Mouse (Mus musculus) CH12.LX (cell line): Measurements from ENCODE around the gene Immt. TPM values are rescaled to one million over a fixed set of nuclear protein-coding genes. Genes with fewer than 3 reads are reported as not detected.
"Not testable (repeated sequence)": the region's sequence is repeated elsewhere in the genome, so short reads cannot be mapped to it uniquely, and the experiment has no call there.

ENCODE experiments used
- DNase-seq: peaks from one replicate; pipeline ENCODE4 v3.0.0-alpha.2; 2013; ENCODE audit errors: extremely low read depth
- H3K27ac ChIP-seq: 2 replicates; pipeline ENCODE4 v1.5.1; 2012; ENCODE audit warnings: low read depth, mild to moderate bottlenecking, control low read depth, moderate library complexity; ENCODE audit not compliant: insufficient read depth
- H3K27me3 ChIP-seq: replicated peaks from 2 replicates; pipeline ENCODE3; 2012; ENCODE audit warnings: inconsistent platforms
- H3K36me3 ChIP-seq, 2 experiments: replicated peaks in 1 of 2; 2 replicates each; pipeline versions ENCODE3 to v1.6.1; 2012; ENCODE audit warnings: inconsistent platforms in 1 of 2, low read length in 1 of 2, mild to moderate bottlenecking in 1 of 2, mixed read lengths in 1 of 2, moderate library complexity in 1 of 2; ENCODE audit not compliant: control insufficient read depth in 1 of 2, insufficient read depth in 1 of 2
- H3K4me1 ChIP-seq, 2 experiments: 2 replicates each; pipeline ENCODE4 v1.6.1; 2012; ENCODE audit warnings: inconsistent platforms in 1 of 2, moderate library complexity in 1 of 2; ENCODE audit not compliant: insufficient read depth in 2 of 2, control insufficient read depth in 1 of 2
- H3K4me2 ChIP-seq: 2 replicates; pipeline ENCODE4 v1.6.1; 2012; ENCODE audit warnings: low read depth, mild to moderate bottlenecking, control low read depth; ENCODE audit not compliant: poor library complexity, insufficient read depth, severe bottlenecking
- H3K4me3 ChIP-seq, 3 experiments: fragments of 150-350 bp in 1 of 3; sonication (generic) in 1 of 3; replicated peaks in 1 of 3; 2 replicates each; pipeline versions ENCODE3 to v1.5.1; 2011 to 2012; ENCODE audit warnings: low read depth in 2 of 3, low read length in 2 of 3, mild to moderate bottlenecking in 2 of 3, moderate library complexity in 2 of 3, control low read depth in 1 of 3, improper control_type of control experiment in 1 of 3, inconsistent platforms in 1 of 3, mixed read lengths in 1 of 3; ENCODE audit not compliant: poor library complexity in 1 of 3
- H3K79me2 ChIP-seq: replicated peaks from 2 replicates; pipeline ENCODE4 v1.6.1; 2012; ENCODE audit warnings: mild to moderate bottlenecking, moderate library complexity; ENCODE audit not compliant: control insufficient read depth, poor library complexity, insufficient read depth, severe bottlenecking; ENCODE audit errors: extremely low read depth
- H3K9ac ChIP-seq: 2 replicates; pipeline ENCODE4 v1.6.1; 2012; ENCODE audit warnings: low read depth, mild to moderate bottlenecking, control low read depth, moderate library complexity; ENCODE audit not compliant: insufficient read depth
- H3K9me3 ChIP-seq: replicated peaks from 2 replicates; pipeline ENCODE3; 2012; ENCODE audit warnings: low read length, inconsistent platforms, mixed read lengths
- BHLHE40 ChIP-seq: IDR thresholded peaks from 2 replicates; pipeline ENCODE4 v1.6.1; 2011; ENCODE audit warnings: mild to moderate bottlenecking, low read depth, low read length, improper control_type of control experiment
- CHD1 ChIP-seq: IDR thresholded peaks from 2 replicates; pipeline ENCODE4 v1.6.1; 2012; ENCODE audit warnings: low read depth, low read length, improper control_type of control experiment, inconsistent platforms
- CHD2 ChIP-seq: IDR thresholded peaks from 2 replicates; pipeline ENCODE4 v1.6.1; 2011; ENCODE audit warnings: low read length, improper control_type of control experiment
- CTCF ChIP-seq, 2 experiments: IDR thresholded peaks in 1 of 2; conservative IDR thresholded peaks in 1 of 2; 2 replicates each; pipeline ENCODE4 v1.5.1; 2011 to 2012; ENCODE audit warnings: low read depth in 2 of 2, low read length in 2 of 2, improper control_type of control experiment in 1 of 2, inconsistent platforms in 1 of 2, mild to moderate bottlenecking in 1 of 2, moderate library complexity in 1 of 2
- ELF1 ChIP-seq: IDR thresholded peaks from 2 replicates; pipeline ENCODE4 v1.6.1; 2014; ENCODE audit warnings: low read depth, mild to moderate bottlenecking, inconsistent platforms, low read length, improper control_type of control experiment
- EP300 ChIP-seq: IDR thresholded peaks from 2 replicates; pipeline ENCODE4 v1.6.1; 2011; ENCODE audit warnings: low read length, improper control_type of control experiment
- KAT2A ChIP-seq: IDR thresholded peaks from 2 replicates; pipeline ENCODE4 v1.6.1; 2012; ENCODE audit warnings: low read length, improper control_type of control experiment, inconsistent platforms; ENCODE audit not compliant: insufficient replicate concordance
- MAZ ChIP-seq: IDR thresholded peaks from 2 replicates; pipeline ENCODE4 v1.6.1; 2012; ENCODE audit warnings: low read depth, mild to moderate bottlenecking, inconsistent platforms, low read length, improper control_type of control experiment, moderate library complexity
- MEF2A ChIP-seq: IDR thresholded peaks from 2 replicates; pipeline ENCODE4 v1.6.1; 2014; ENCODE audit warnings: low read depth, mild to moderate bottlenecking, inconsistent platforms, low read length, improper control_type of control experiment, borderline replicate concordance
- MXI1 ChIP-seq: IDR thresholded peaks from 2 replicates; pipeline ENCODE4 v1.6.1; 2011; ENCODE audit warnings: mild to moderate bottlenecking, low read depth, low read length, improper control_type of control experiment
- MYC ChIP-seq: IDR thresholded peaks from 2 replicates; pipeline ENCODE4 v1.6.1; 2011; ENCODE audit warnings: low read depth, mild to moderate bottlenecking, improper control_type of control experiment, low read length
- SIN3A ChIP-seq: IDR thresholded peaks from 2 replicates; pipeline ENCODE4 v1.6.1; 2012; ENCODE audit warnings: low read length, improper control_type of control experiment, inconsistent platforms
- TCF12 ChIP-seq: IDR thresholded peaks from 2 replicates; pipeline ENCODE4 v1.6.1; 2014; ENCODE audit warnings: low read depth, mild to moderate bottlenecking, inconsistent platforms, low read length, improper control_type of control experiment
- USF2 ChIP-seq: conservative IDR thresholded peaks from 2 replicates; pipeline ENCODE4 v1.6.1; 2011; ENCODE audit warnings: low read depth, low read length, improper control_type of control experiment
- ZKSCAN1 ChIP-seq: IDR thresholded peaks from 2 replicates; pipeline ENCODE4 v1.6.1; 2012; ENCODE audit warnings: low read depth, inconsistent platforms, low read length, improper control_type of control experiment, borderline replicate concordance
- ZNF384 ChIP-seq: IDR thresholded peaks from 2 replicates; pipeline ENCODE4 v1.6.1; 2012; ENCODE audit warnings: low read depth, low read length, improper control_type of control experiment, inconsistent platforms
- dilution Hi-C: fragments of 300-500 bp; cut with MboI; formaldehyde crosslinking; loops from 2 replicates; pipeline ENCODE4 v1.14.3; 2020; ENCODE audit warnings: low sequenced_read_pairs; ENCODE audit not compliant: extremely low pct_unique_long_range_greater_than_20kb, extremely low pct_ligation_motif_present
- in situ Hi-C: fragments of 300-500 bp; cut with MboI; formaldehyde crosslinking; loops from 3 replicates; pipeline ENCODE4 v1.14.3; 2019; ENCODE audit warnings: low sequenced_read_pairs, low pct_ligation_motif_present, low pct_unique_long_range_greater_than_20kb, mixed read lengths
- polyA plus RNA-seq: library from polyadenylated mRNA; unstranded; fragments of >175 nt; gene quantifications from 2 replicates; pipeline ENCODE4 v1.2.1, GENCODE M21; 2012; ENCODE audit warnings: low read depth; ENCODE audit not compliant: insufficient read length
- total RNA-seq, 2 experiments: library from RNA; depleted of rRNA; stranded (reverse); fragments of 300-350 nt in 1 of 2; fragments of >200 nt in 1 of 2; gene quantifications; 2 replicates each; pipeline ENCODE4 v1.2.3; 2012 to 2014

Immt gene
- total and polyA plus RNA-seq, 3 experiments: 97.5 to 161 (median 156) TPM

GRCm38 (mm10) chr6:71920752-71921151, 89.6 kb downstream of the Immt start:
- in situ Hi-C loops (no loop called here), dilution Hi-C loops (no loop called here)
- no peaks in the 10 kb centered on the region for H3K79me2 ChIP-seq
- H3K4me1 ChIP-seq: peaks cover 0 to 9% of the 10 kb centered on the region in 2 experiments; a peak in 2 of 4 replicates
- DNase-seq: no peak
- no peak overlapping the region for H3K4me2 ChIP-seq
- H3K9me3 ChIP-seq: no peaks in the 10 kb centered on the region
- no peak overlapping the region for H3K4me3 ChIP-seq
- TF ChIP-seq TCF12: no peak
- no peak for TF ChIP-seq CHD1
- TF ChIP-seq KAT2A: no peak
- no peak for TF ChIP-seq ZKSCAN1
- no peak for TF ChIP-seq USF2
- TF ChIP-seq MAZ: no peak
- no peak for TF ChIP-seq SIN3A
- TF ChIP-seq BHLHE40: no peak
- TF ChIP-seq ELF1: no peak
- no peak for TF ChIP-seq EP300
- TF ChIP-seq CTCF (conservative IDR thresholded peaks at IDR 0.05 in 1 of 2, IDR thresholded peaks at IDR 0.05 in 1 of 2; ENCODE audit: low read depth in 2 of 2, low read length in 2 of 2): no peak
- no peak for TF ChIP-seq MEF2A
- TF ChIP-seq ZNF384: no peak
- TF ChIP-seq MXI1: no peak
- no peak for TF ChIP-seq MYC
- TF ChIP-seq CHD2: no peak
- H3K36me3 ChIP-seq: peaks cover 84 to 96% of the 10 kb centered on the region in 2 experiments
- H3K9ac ChIP-seq: no peak overlapping the region
- no peak overlapping the region for H3K27ac ChIP-seq
- no peaks in the 10 kb centered on the region for H3K27me3 ChIP-seq

GRCm38 (mm10) chr6:71925233-71925632, 94.1 kb downstream of the Immt start:
- H3K4me3 ChIP-seq, H3K27me3 ChIP-seq, dilution Hi-C loops, DNase-seq, H3K9me3 ChIP-seq, H3K27ac ChIP-seq, H3K4me2 ChIP-seq, H3K79me2 ChIP-seq, H3K9ac ChIP-seq: not testable (repeated sequence)
- in situ Hi-C loops: loop anchor here (5.0 kb wide), 1 partner anchor 237 kb away; no protein-coding TSS in a partner anchor
- Histone ChIP-seq H3K36me3 (peaks cover 78 to 96% of the 10 kb centered on the region in 2 experiments), H3K4me1 (peaks cover 6 to 22% of the 10 kb centered on the region in 2 experiments)
- TF ChIP-seq ELF1: 0 out of 2 replicates have a peak, but pooled peaks have one; percentile 27

Other genes with a start within 250 kb of the Immt start
- 12.9 and 22.5 TPM in 2 replicates for gene Kdm3a, start 198.3 kb upstream of the Immt start, total RNA-seq (2012; rRNA removed)
- gene Kdm3a, start 198.3 kb upstream of the Immt start, total RNA-seq (2014; rRNA removed): 38.1 and 43.5 TPM in 2 replicates
- gene Kdm3a, start 198.3 kb upstream of the Immt start, polyA plus RNA-seq: 12.3 and 14.7 TPM in 2 replicates
- 0.38 and 1.3 TPM in 2 replicates for gene Reep1, start 123.8 kb upstream of the Immt start, total RNA-seq (2012; rRNA removed)
- 0.97 and 1.2 TPM in 2 replicates for gene Reep1, start 123.8 kb upstream of the Immt start, total RNA-seq (2014; rRNA removed)
- 0.33 and 0.34 TPM in 2 replicates for gene Reep1, start 123.8 kb upstream of the Immt start, polyA plus RNA-seq
- gene Mrpl35, start 4.4 kb upstream of the Immt start, total RNA-seq (2012; rRNA removed): 35.8 and 36.3 TPM in 2 replicates
- gene Mrpl35, start 4.4 kb upstream of the Immt start, total RNA-seq (2014; rRNA removed): 54.2 and 70.2 TPM in 2 replicates
- 82.7 and 85.1 TPM in 2 replicates for gene Mrpl35, start 4.4 kb upstream of the Immt start, polyA plus RNA-seq
- gene Ptcd3, start 77.4 kb downstream of the Immt start, total RNA-seq (2012; rRNA removed): 76.6 and 92.3 TPM in 2 replicates
- 169 and 187 TPM in 2 replicates for gene Ptcd3, start 77.4 kb downstream of the Immt start, total RNA-seq (2014; rRNA removed)
- gene Ptcd3, start 77.4 kb downstream of the Immt start, polyA plus RNA-seq: 109 and 110 TPM in 2 replicates
- gene Polr1a, start 77.7 kb downstream of the Immt start, total RNA-seq (2012; rRNA removed): 73.7 and 77.6 TPM in 2 replicates
- gene Polr1a, start 77.7 kb downstream of the Immt start, total RNA-seq (2014; rRNA removed): 50.2 and 57.3 TPM in 2 replicates
- 126 and 132 TPM in 2 replicates for gene Polr1a, start 77.7 kb downstream of the Immt start, polyA plus RNA-seq